Mouse (Mus musculus) liver, embryonic 15.5 days (tissue): ENCODE results near the gene Spata45. TPM values are rescaled to one million over a fixed set of nuclear protein-coding genes. Genes with fewer than 3 reads are reported as not detected.

Experiments used
- ATAC-seq: fragments of 200-750 bp; cut with Nextera tagmentation; 2 replicates; pipeline ENCODE4 v1.8.0; 2017; ENCODE audit warnings: moderate number of reproducible peaks, mild to moderate bottlenecking, moderate library complexity; ENCODE audit not compliant: insufficient read depth
- H3K27ac ChIP-seq: fragments of 300-500 bp; sonication (generic); replicated peaks from 2 replicates; pipeline ENCODE4 v1.5.1; 2015; ENCODE audit warnings: mild to moderate bottlenecking, inconsistent platforms
- H3K27me3 ChIP-seq: fragments of 300-500 bp; sonication (generic); 2 replicates; pipeline ENCODE4 v1.6.1; 2015; ENCODE audit warnings: mild to moderate bottlenecking, inconsistent platforms
- H3K36me3 ChIP-seq: fragments of 300-500 bp; sonication (generic); replicated peaks from 2 replicates; pipeline ENCODE4 v1.6.1; 2015; ENCODE audit warnings: moderate library complexity, mild to moderate bottlenecking, inconsistent platforms
- H3K4me1 ChIP-seq: fragments of 300-500 bp; sonication (generic); replicated peaks from 2 replicates; pipeline ENCODE4 v1.6.1; 2015; ENCODE audit warnings: inconsistent platforms
- H3K4me2 ChIP-seq: fragments of 300-500 bp; sonication (generic); 2 replicates; pipeline ENCODE4 v1.6.1; 2015; ENCODE audit warnings: moderate library complexity, mild to moderate bottlenecking, inconsistent platforms
- H3K4me3 ChIP-seq: fragments of 300-500 bp; sonication (generic); replicated peaks from 2 replicates; pipeline ENCODE4 v1.5.1; 2015; ENCODE audit warnings: mild to moderate bottlenecking, inconsistent platforms
- H3K9ac ChIP-seq: fragments of 300-500 bp; sonication (generic); 2 replicates; pipeline ENCODE4 v1.6.1; 2015; ENCODE audit warnings: moderate library complexity, mild to moderate bottlenecking, inconsistent platforms
- H3K9me3 ChIP-seq: fragments of 300-500 bp; sonication (generic); replicated peaks from 2 replicates; pipeline ENCODE4 v1.6.1; 2016; ENCODE audit warnings: inconsistent platforms
- WGBS: fragments of 180-500 bp; shearing (Covaris S2); methylation state at CpG from one replicate; pipeline ENCODE4 v1.1.7; 2015; ENCODE audit warnings: mixed read lengths; ENCODE audit not compliant: insufficient replicate concordance; 5-methylcytosine and 5-hydroxymethylcytosine counted together
- polyA plus RNA-seq: library from polyadenylated mRNA; unstranded; fragments of >200 nt; fragmentation: Nextera tagmentation; extraction: Ambion mirVana; gene quantifications from 2 replicates; pipeline ENCODE4 v1.2.1, GENCODE M21; 2015

Spata45 gene
- not detected in 2 replicates for polyA plus RNA-seq

DNA sequence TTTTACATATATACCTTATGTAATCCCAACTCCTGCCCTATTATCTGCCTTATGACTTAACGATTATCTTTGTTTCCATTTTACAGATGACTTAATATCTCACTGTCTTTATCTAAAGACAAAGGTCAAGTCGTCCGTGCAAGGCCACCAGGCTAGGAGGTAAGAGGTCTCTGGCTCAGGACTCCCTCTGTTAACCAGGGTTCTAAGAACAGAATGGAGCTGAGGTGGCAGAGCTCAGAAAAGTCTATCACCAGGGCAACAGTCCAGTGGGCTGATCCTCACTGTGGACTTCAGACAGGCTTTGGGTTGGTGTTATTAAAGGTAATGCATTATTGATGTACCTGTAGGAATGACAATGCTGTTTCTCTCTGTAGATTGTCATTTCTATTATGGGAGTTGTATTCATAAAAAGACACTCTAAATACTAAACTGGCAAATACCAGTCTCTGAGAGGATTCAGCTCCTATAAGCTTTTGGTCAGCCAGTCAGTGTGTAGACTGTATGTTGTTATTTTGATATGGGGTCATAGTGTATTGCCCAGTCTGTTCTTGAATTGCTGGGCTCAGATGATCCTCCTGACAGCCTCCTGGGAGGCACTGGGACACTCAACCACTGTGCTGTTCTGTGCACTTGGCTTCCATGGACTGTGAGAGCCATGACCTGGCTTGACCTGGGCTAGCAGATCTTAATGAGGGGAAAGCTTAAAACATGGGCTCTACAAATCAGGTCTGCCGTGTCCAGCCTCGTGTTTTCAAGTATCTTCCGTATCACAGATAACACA is at the start of gene Spata45:
Gene Spata45, plus strand, starts transcription at position 86 of the 781 bp plus-strand sequence.
- Histone ChIP-seq H3K9ac (no peak within 1 kb of the TSS), H3K4me2 (no peak within 1 kb of the TSS), H3K36me3 (no peaks in the 10 kb centered on the region), H3K4me1 (no peaks in the 10 kb centered on the region), H3K27me3 (peaks cover 8% of the 10 kb centered on the region; the same call in 1 of the 2 replicates), H3K4me3 (no peak within 1 kb of the TSS), H3K9me3 (no peaks in the 10 kb centered on the region), H3K27ac (no peak within 1 kb of the TSS)
- WGBS, result 57% methylated on average over 6 of the region's 6 CpGs
- no peak for ATAC-seq

DNA sequence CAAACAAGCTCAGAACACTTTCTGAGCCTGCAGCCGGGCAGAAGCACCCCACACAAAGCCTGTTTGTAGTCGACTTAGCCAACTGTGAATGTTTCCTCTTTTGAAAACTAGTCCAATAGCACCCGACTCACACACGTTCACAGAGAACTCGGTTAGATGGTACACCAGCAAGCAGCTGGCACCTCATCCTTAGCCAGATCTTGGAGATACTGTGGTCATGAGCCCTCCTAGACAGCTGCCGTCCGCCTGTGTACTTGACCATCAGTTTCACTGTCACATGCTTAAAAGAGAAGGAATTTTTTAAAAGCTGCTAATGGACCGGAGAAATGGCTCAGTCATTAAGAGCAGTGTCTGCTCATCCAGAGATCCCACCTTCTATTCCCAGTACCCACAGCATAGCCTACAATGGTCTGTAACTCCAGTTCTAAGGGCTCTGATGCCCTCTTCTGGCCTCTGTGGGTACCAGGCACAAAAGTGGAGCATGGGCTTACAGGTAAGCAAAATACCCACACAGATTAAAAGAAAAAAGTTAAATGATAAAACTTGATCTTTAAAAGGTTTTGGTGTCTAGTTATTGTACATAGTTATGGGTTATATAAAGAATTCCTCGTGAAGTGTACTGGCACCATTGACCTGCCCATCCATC is 46.9 kb upstream of the Spata45 start:
- no peak overlapping the region for H3K4me2 ChIP-seq
- no peak for ATAC-seq
- H3K4me1 ChIP-seq, result no peaks in the 10 kb centered on the region
- no peak overlapping the region for H3K9ac ChIP-seq
- 61% methylated on average over 9 of the region's 9 CpGs for WGBS
- no peaks in the 10 kb centered on the region for H3K27me3 ChIP-seq
- no peaks in the 10 kb centered on the region for H3K9me3 ChIP-seq
- H3K4me3 ChIP-seq, result no peak overlapping the region
- no peaks in the 10 kb centered on the region for H3K36me3 ChIP-seq
- no peak overlapping the region for H3K27ac ChIP-seq

DNA sequence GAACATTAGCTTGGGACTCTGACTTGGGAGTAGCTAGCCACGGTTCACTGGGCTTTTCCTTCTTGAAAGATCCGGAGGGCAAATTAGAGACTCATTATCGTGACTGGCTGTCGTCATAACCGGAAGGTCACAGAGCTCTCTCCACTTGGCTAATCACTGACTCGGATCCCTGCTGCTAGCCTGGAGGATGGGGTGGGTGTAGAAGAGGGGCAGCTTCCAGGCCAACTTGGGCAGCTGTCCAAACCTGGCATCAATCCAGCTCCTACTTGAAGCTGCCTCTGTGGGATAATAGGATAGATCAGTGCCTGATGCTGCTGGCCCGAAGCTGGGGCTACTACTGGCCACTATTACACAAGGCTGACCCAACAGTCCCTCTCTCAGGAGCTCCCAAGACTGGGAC is 40.9 kb upstream of the Spata45 start:
- no peak overlapping the region for H3K4me3 ChIP-seq
- no peak overlapping the region for H3K9ac ChIP-seq
- H3K36me3 ChIP-seq, result no peaks in the 10 kb centered on the region
- no peak for ATAC-seq
- no peak overlapping the region for H3K4me2 ChIP-seq
- 62% methylated on average over 7 of the region's 7 CpGs for WGBS
- H3K9me3 ChIP-seq, result no peaks in the 10 kb centered on the region
- H3K27ac ChIP-seq, result no peak overlapping the region
- H3K4me1 ChIP-seq, result no peaks in the 10 kb centered on the region
- H3K27me3 ChIP-seq, result no peaks in the 10 kb centered on the region

DNA sequence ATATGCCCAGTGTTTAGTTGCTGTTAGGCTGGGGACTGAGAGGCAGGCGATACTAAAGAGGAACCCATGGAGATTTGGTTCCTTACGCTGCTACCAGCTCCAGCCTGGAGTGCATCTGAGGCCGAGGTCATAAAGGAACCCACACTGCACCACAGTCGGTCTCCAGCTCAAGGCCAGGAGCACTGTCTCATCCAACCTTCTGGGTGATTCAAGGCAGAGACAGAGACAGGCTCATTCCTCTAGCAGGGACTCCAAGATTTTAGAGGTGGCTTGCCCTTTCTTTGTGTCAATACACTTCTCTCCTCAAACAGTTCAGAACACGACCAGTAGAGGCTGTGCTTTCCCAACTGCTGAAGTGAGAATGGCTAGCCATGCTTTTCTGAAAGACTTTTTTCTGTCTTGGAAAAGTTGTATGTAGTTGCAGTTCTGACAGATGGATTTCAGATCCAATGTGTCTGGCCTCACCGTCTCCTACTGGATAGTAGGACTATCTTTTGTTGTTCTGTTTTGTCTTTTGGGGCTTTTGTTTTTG is 40.0 kb upstream of the Spata45 start:
- Histone ChIP-seq H3K9ac (no peak overlapping the region), H3K9me3 (no peaks in the 10 kb centered on the region), H3K4me3 (no peak overlapping the region), H3K27ac (no peak overlapping the region), H3K4me1 (no peaks in the 10 kb centered on the region), H3K36me3 (no peaks in the 10 kb centered on the region), H3K27me3 (no peaks in the 10 kb centered on the region), H3K4me2 (no peak overlapping the region)
- no peak for ATAC-seq
- WGBS, result 42% methylated on average over 6 of the region's 6 CpGs

GRCm38 (mm10) chr1:190998027-190998426 is 38.4 kb upstream of the Spata45 start:
- Histone ChIP-seq H3K4me2 (no peak overlapping the region), H3K4me1 (no peaks in the 10 kb centered on the region), H3K4me3 (no peak overlapping the region), H3K9me3 (no peaks in the 10 kb centered on the region), H3K27ac (no peak overlapping the region), H3K9ac (no peak overlapping the region), H3K36me3 (no peaks in the 10 kb centered on the region), H3K27me3 (no peaks in the 10 kb centered on the region)
- no peak for ATAC-seq
- 31% methylated on average over 1 of the region's 1 CpGs for WGBS

GRCm38 (mm10) chr1:191000686-191001085 is 35.8 kb upstream of the Spata45 start:
- Histone ChIP-seq H3K4me3 (no peak overlapping the region), H3K9me3 (no peaks in the 10 kb centered on the region), H3K36me3 (peaks cover 3% of the 10 kb centered on the region; the same call in 1 of the 2 replicates), H3K4me2 (no peak overlapping the region), H3K4me1 (no peaks in the 10 kb centered on the region), H3K27me3 (no peaks in the 10 kb centered on the region), H3K9ac (no peak overlapping the region), H3K27ac (no peak overlapping the region)
- WGBS, result 77% methylated on average over 3 of the region's 3 CpGs
- no peak for ATAC-seq

DNA sequence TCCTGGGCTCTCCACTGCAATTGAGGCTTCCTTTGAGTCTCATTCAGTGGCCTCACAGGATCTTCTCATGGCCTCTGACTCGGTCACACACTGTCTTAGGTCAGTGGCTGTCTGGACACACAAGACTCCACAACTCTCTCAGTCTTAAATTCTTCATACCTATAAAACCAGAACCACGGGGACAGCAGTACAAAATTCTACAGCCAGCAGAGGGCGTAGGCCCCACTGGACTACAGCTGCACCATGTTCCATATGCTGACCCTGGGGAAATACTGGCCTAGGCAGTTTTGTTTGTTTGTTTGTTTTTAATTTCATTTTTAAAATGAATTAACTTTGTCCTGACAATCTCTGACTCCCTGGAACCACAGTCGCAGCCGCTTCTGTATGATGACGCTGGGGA is 34.2 kb upstream of the Spata45 start:
- Histone ChIP-seq H3K4me3 (no peak overlapping the region), H3K4me2 (no peak overlapping the region), H3K27me3 (no peaks in the 10 kb centered on the region), H3K9me3 (no peaks in the 10 kb centered on the region), H3K27ac (no peak overlapping the region), H3K4me1 (no peaks in the 10 kb centered on the region), H3K36me3 (peaks cover 5% of the 10 kb centered on the region), H3K9ac (no peak overlapping the region)
- 59% methylated on average over 6 of the region's 6 CpGs for WGBS
- ATAC-seq, result no peak

DNA sequence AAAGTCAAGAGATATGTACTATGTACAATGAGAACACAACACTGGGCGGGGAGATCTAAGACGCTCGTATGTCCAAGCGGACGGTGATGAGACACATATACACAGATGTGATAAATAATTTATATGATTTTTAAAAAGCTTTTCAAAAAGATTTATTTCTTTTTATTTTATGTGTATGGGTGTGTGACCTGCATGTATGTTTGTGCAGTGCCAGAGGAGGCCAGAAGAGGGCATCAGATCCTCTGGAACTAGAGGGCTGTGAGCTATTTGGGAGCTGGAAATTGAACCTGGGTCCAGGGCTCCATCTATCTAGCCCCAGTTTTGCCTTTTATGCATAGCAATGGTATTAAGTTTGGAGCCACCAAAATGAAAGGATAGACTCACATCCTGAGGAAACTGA is 27.7 kb upstream of the Spata45 start:
- Histone ChIP-seq H3K27ac (no peak overlapping the region), H3K4me1 (no peaks in the 10 kb centered on the region), H3K9ac (no peak overlapping the region), H3K27me3 (no peaks in the 10 kb centered on the region), H3K9me3 (no peaks in the 10 kb centered on the region), H3K36me3 (peaks cover 49% of the 10 kb centered on the region), H3K4me2 (no peak overlapping the region), H3K4me3 (no peak overlapping the region)
- ATAC-seq, result no peak
- 93% methylated on average over 5 of the region's 5 CpGs for WGBS

DNA sequence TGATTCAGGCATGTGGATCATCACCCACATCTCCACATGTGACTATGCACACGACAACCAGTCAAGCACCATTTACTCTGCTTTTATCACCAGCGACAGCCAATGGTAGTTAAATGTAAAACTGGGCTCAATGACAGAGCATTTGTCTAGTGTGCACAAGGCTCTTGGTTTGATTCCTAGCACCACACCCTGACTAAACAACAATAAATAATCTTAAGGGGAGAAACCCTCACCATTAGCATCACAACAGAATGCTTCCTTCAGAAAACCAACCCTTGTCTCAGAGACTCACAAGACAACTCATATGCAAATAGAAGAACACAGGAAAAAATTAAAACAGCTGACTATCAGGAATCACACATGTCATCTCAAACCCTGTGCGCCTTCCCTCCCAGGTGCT is 22.2 kb upstream of the Spata45 start:
- H3K4me3 ChIP-seq, result no peak overlapping the region
- ATAC-seq, result no peak
- no peak overlapping the region for H3K4me2 ChIP-seq
- no peak overlapping the region for H3K9ac ChIP-seq
- no peak overlapping the region for H3K27ac ChIP-seq
- H3K27me3 ChIP-seq, result no peaks in the 10 kb centered on the region
- H3K36me3 ChIP-seq, result peaks cover 33% of the 10 kb centered on the region
- no peaks in the 10 kb centered on the region for H3K9me3 ChIP-seq
- H3K4me1 ChIP-seq, result no peaks in the 10 kb centered on the region
- WGBS, result 76% methylated on average over 3 of the region's 3 CpGs

DNA sequence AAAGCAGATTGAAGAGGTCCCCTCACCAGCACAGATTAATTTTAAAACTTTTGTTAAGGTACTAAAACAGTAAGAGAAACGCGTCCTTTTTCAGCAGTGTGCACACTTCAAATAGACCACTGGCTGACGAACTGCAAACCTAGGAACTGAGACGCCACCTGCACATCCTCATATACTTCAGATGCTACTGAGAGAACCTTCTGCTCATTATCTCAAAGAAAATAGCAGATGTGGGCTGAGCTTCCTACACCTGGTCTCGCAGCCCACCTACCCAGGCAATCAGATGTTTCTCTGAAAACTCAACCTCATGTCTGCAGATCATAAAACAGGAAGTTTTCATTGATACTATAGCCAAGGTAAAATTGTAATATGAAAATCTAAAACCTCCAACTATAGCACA is 16.6 kb upstream of the Spata45 start:
- peaks cover 19% of the 10 kb centered on the region; the same call in 1 of the 2 replicates for H3K36me3 ChIP-seq
- WGBS, result 86% methylated on average over 5 of the region's 5 CpGs
- H3K4me1 ChIP-seq, result peaks cover 2% of the 10 kb centered on the region
- ATAC-seq, result no peak
- no peaks in the 10 kb centered on the region for H3K9me3 ChIP-seq
- H3K27ac ChIP-seq, result no peak overlapping the region
- no peak overlapping the region for H3K9ac ChIP-seq
- H3K4me3 ChIP-seq, result no peak overlapping the region
- no peak overlapping the region for H3K4me2 ChIP-seq
- H3K27me3 ChIP-seq, result no peaks in the 10 kb centered on the region

DNA sequence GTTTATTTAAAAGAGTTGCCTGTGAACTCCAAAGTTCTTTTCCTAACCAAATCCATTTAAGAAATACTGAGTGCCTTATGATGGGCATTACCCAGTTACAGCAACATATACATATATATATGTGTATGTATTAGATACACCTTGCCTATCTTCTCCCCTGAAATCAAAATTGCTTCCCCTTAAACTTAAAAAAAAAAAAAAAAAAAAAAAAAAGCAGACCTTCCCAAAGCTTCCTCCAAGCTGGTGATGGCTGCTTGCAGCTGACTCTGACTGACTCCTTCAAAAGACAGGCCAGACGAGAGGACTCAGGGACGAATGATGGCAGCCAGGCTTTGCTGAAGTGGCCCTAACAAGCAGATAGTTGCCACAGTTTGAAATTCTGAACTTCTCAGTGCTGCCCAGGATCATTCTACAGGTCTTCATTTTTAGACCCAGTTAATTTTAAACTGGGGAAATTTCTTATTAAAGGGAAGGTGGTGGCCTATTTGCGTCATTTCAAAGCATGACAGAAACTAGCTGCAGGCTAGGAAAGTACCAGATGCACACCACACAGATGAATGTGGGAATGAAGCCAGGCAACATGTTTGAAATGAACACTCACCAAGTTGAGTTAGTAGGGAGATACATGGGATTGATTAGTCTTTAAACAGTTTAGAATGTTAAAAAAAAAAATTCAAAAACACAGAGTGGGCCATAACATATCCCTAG is 16.1 kb upstream of the Spata45 start:
- Histone ChIP-seq H3K4me2 (no peak overlapping the region), H3K9ac (no peak overlapping the region), H3K27me3 (no peaks in the 10 kb centered on the region), H3K27ac (no peak overlapping the region), H3K4me1 (peaks cover 8% of the 10 kb centered on the region), H3K9me3 (no peaks in the 10 kb centered on the region), H3K4me3 (no peak overlapping the region), H3K36me3 (peaks cover 17% of the 10 kb centered on the region; the same call in 1 of the 2 replicates)
- WGBS, result 67% methylated on average over 3 of the region's 3 CpGs
- no peak for ATAC-seq
